Mouse (Mus musculus): ENCODE measurements around the gene Hsd3b6. TPM values are rescaled to one million over a fixed set of nuclear protein-coding genes. Genes with fewer than 3 reads are reported as not detected.

Hsd3b6 gene
- polyA plus RNA-seq, 1 experiment from 2014 or later, result 15.4 TPM

- Histone ChIP-seq H3K4me1 (ENCODE audit: control insufficient read depth, insufficient read depth, low read length) (no peaks in the 10 kb centered on the region), H3K9me3 (ENCODE audit: control insufficient read depth, low read length) (no peaks in the 10 kb centered on the region), H3K27ac (ENCODE audit: low read depth, low read length) (no peak overlapping the region), H3K4me2 (ENCODE audit: low read depth) (no peak overlapping the region), H3K27me3 (ENCODE audit: control insufficient read depth, insufficient read depth, low read length) (no peaks in the 10 kb centered on the region), H3K36me3 (ENCODE audit: control insufficient read depth, insufficient read depth, low read length) (no peaks in the 10 kb centered on the region), H3K4me3 (ENCODE audit: low read depth, low read length) (no peak overlapping the region), H3K9ac (ENCODE audit: low read length) (no peak overlapping the region)
- ATAC-seq (ENCODE audit: insufficient read depth, low FRiP score, low TSS enrichment) (no peak), DNase-seq (ENCODE audit: low spot score) (no peak)
- WGBS, result 90% methylated on average over 3 of the region's 3 CpGs
Observed at GRCm38 (mm10) chr3:98756836-98757235, 57.4 kb downstream of the Hsd3b6 start.

Other genes starting within 250 kb of the Hsd3b6 start
- gene Gm10681, start 225.6 kb downstream of the Hsd3b6 start, polyA plus RNA-seq (2014; fragmentation: Nextera tagmentation; extraction: Ambion mirVana), result not detected in 2 replicates
- gene Hsd3b5, start 184.2 kb downstream of the Hsd3b6 start, polyA plus RNA-seq (2014; fragmentation: Nextera tagmentation; extraction: Ambion mirVana), result not detected in 2 replicates
- not detected in 2 replicates for gene Hsd3b2, start 89.9 kb downstream of the Hsd3b6 start, polyA plus RNA-seq (2014; fragmentation: Nextera tagmentation; extraction: Ambion mirVana)
- gene Hsd3b3, start 51.3 kb downstream of the Hsd3b6 start, polyA plus RNA-seq (2014; fragmentation: Nextera tagmentation; extraction: Ambion mirVana), result not detected in 2 replicates
- 0.19 and 0.45 TPM in 2 replicates for gene Hsd3b1, start 45.4 kb upstream of the Hsd3b6 start, polyA plus RNA-seq (2014; fragmentation: Nextera tagmentation; extraction: Ambion mirVana)
- not detected in 2 replicates for gene Hao2, start 78.8 kb upstream of the Hsd3b6 start, polyA plus RNA-seq (2014; fragmentation: Nextera tagmentation; extraction: Ambion mirVana)